Mouse (Mus musculus): ENCODE measurements around the gene Clic6. TPM values are rescaled to one million over a fixed set of nuclear protein-coding genes. Genes with fewer than 3 reads are reported as not detected.
"Not testable (repeated sequence)": the region's sequence is repeated elsewhere in the genome, so short reads cannot be mapped to it uniquely, and the experiment has no call there.

Gene Clic6
- polyA plus RNA-seq, 1 experiment: 3.6 TPM

- TF ChIP-seq POLR2A (IDR thresholded peaks at IDR 0.05; ENCODE audit: low read depth, low read length): no peak
- DNase-seq: no peak
- 58% methylated on average over 5 of the region's 5 CpGs for WGBS
- no peak overlapping the region for H3K4me3 ChIP-seq (ENCODE audit: insufficient read depth, low read depth, low read length)
- H3K27ac ChIP-seq (ENCODE audit: insufficient read depth, low read depth, low read length): no peak overlapping the region
- no peaks in the 10 kb centered on the region for H3K4me1 ChIP-seq (ENCODE audit: control insufficient read depth, insufficient read depth, low read length)
- peaks cover 1% of the 10 kb centered on the region; the same call in 1 of the 2 replicates for H3K27me3 ChIP-seq (replicated peaks; ENCODE audit: control insufficient read depth, insufficient read depth, low read length)
- H3K36me3 ChIP-seq (ENCODE audit: control insufficient read depth, insufficient read depth, low read length): no peaks in the 10 kb centered on the region
These were observed 17.6 kb downstream of the Clic6 start for GRCm38 (mm10) chr16:92503105-92503504.

GRCm38 (mm10) chr16:92507573-92507972 is 22.0 kb downstream of the Clic6 start:
- 79% methylated on average over 4 of the region's 4 CpGs for WGBS
- Histone ChIP-seq H3K27me3 (replicated peaks; ENCODE audit: control insufficient read depth, insufficient read depth, low read length) (no peaks in the 10 kb centered on the region), H3K4me3 (ENCODE audit: insufficient read depth, low read depth, low read length) (no peak overlapping the region), H3K4me1 (ENCODE audit: control insufficient read depth, insufficient read depth, low read length) (no peaks in the 10 kb centered on the region), H3K36me3 (ENCODE audit: control insufficient read depth, insufficient read depth, low read length) (no peaks in the 10 kb centered on the region), H3K27ac (ENCODE audit: insufficient read depth, low read depth, low read length) (no peak overlapping the region)
- TF ChIP-seq POLR2A (IDR thresholded peaks at IDR 0.05; ENCODE audit: low read depth, low read length): no peak
- TF ChIP-seq CTCF (conservative IDR thresholded peaks at IDR 0.05; ENCODE audit: insufficient read depth, insufficient read length, low read depth, low read length): no peak
- DNase-seq: no peak

GRCm38 (mm10) chr16:92510835-92511772 is 25.6 kb downstream of the Clic6 start:
- WGBS: 78% methylated on average over 13 of the region's 13 CpGs
- TF ChIP-seq CTCF (conservative IDR thresholded peaks at IDR 0.05; ENCODE audit: insufficient read depth, insufficient read length, low read depth, low read length) (no peak), POLR2A (IDR thresholded peaks at IDR 0.05; ENCODE audit: low read depth, low read length) (no peak)
- no peaks in the 10 kb centered on the region for H3K36me3 ChIP-seq (ENCODE audit: control insufficient read depth, insufficient read depth, low read length)
- no peak for DNase-seq
- H3K27ac ChIP-seq (ENCODE audit: insufficient read depth, low read depth, low read length): no peak overlapping the region
- H3K4me1 ChIP-seq (ENCODE audit: control insufficient read depth, insufficient read depth, low read length): no peaks in the 10 kb centered on the region
- H3K27me3 ChIP-seq (replicated peaks; ENCODE audit: control insufficient read depth, insufficient read depth, low read length): no peaks in the 10 kb centered on the region
- no peak overlapping the region for H3K4me3 ChIP-seq (ENCODE audit: insufficient read depth, low read depth, low read length)

- H3K27ac ChIP-seq (ENCODE audit: insufficient read depth, low read depth, low read length): no peak overlapping the region
- no peaks in the 10 kb centered on the region for H3K27me3 ChIP-seq (replicated peaks; ENCODE audit: control insufficient read depth, insufficient read depth, low read length)
- peak; percentile 16 for DNase-seq
- WGBS: 63% methylated on average over 5 of the region's 5 CpGs
- TF ChIP-seq CTCF (conservative IDR thresholded peaks at IDR 0.05; ENCODE audit: insufficient read depth, insufficient read length, low read depth, low read length): peak; percentile 53
- TF ChIP-seq POLR2A (IDR thresholded peaks at IDR 0.05; ENCODE audit: low read depth, low read length): no peak
- H3K4me1 ChIP-seq (ENCODE audit: control insufficient read depth, insufficient read depth, low read length): no peaks in the 10 kb centered on the region
- H3K36me3 ChIP-seq (ENCODE audit: control insufficient read depth, insufficient read depth, low read length): no peaks in the 10 kb centered on the region
- no peak overlapping the region for H3K4me3 ChIP-seq (ENCODE audit: insufficient read depth, low read depth, low read length)
These were observed 26.3 kb downstream of the Clic6 start for GRCm38 (mm10) chr16:92511773-92512391.

- not testable (repeated sequence) for H3K27ac ChIP-seq (ENCODE audit: insufficient read depth, low read depth, low read length); H3K4me3 ChIP-seq (ENCODE audit: insufficient read depth, low read depth, low read length); DNase-seq; H3K36me3 ChIP-seq (ENCODE audit: control insufficient read depth, insufficient read depth, low read length); H3K27me3 ChIP-seq (replicated peaks; ENCODE audit: control insufficient read depth, insufficient read depth, low read length); H3K4me1 ChIP-seq (ENCODE audit: control insufficient read depth, insufficient read depth, low read length)
- 75% methylated on average over 9 of the region's 9 CpGs for WGBS
These were observed 29.4 kb downstream of the Clic6 start for GRCm38 (mm10) chr16:92514896-92515295.

GRCm38 (mm10) chr16:92516139-92516538 is 30.6 kb downstream of the Clic6 start:
- Histone ChIP-seq H3K4me1 (ENCODE audit: control insufficient read depth, insufficient read depth, low read length) (no peaks in the 10 kb centered on the region), H3K27me3 (replicated peaks; ENCODE audit: control insufficient read depth, insufficient read depth, low read length) (no peaks in the 10 kb centered on the region), H3K4me3 (ENCODE audit: insufficient read depth, low read depth, low read length) (no peak overlapping the region), H3K36me3 (ENCODE audit: control insufficient read depth, insufficient read depth, low read length) (no peaks in the 10 kb centered on the region), H3K27ac (ENCODE audit: insufficient read depth, low read depth, low read length) (no peak overlapping the region)
- 78% methylated on average over 9 of the region's 9 CpGs for WGBS
- TF ChIP-seq POLR2A (IDR thresholded peaks at IDR 0.05; ENCODE audit: low read depth, low read length) (no peak), CTCF (conservative IDR thresholded peaks at IDR 0.05; ENCODE audit: insufficient read depth, insufficient read length, low read depth, low read length) (no peak)
- no peak for DNase-seq

GRCm38 (mm10) chr16:92518718-92519117 is 33.2 kb downstream of the Clic6 start:
- no peaks in the 10 kb centered on the region for H3K4me1 ChIP-seq (ENCODE audit: control insufficient read depth, insufficient read depth, low read length)
- TF ChIP-seq POLR2A (IDR thresholded peaks at IDR 0.05; ENCODE audit: low read depth, low read length): no peak
- no peak for TF ChIP-seq CTCF (conservative IDR thresholded peaks at IDR 0.05; ENCODE audit: insufficient read depth, insufficient read length, low read depth, low read length)
- no peak overlapping the region for H3K27ac ChIP-seq (ENCODE audit: insufficient read depth, low read depth, low read length)
- WGBS: 42% methylated on average over 4 of the region's 4 CpGs
- H3K27me3 ChIP-seq (replicated peaks; ENCODE audit: control insufficient read depth, insufficient read depth, low read length): no peaks in the 10 kb centered on the region
- H3K36me3 ChIP-seq (ENCODE audit: control insufficient read depth, insufficient read depth, low read length): no peaks in the 10 kb centered on the region
- H3K4me3 ChIP-seq (ENCODE audit: insufficient read depth, low read depth, low read length): no peak overlapping the region
- DNase-seq: peak; percentile 20
